Mouse (Mus musculus) lung, adult 2 months (tissue): Measurements from ENCODE around the gene Slc41a3.

Experiments used
- CTCF ChIP-seq: fragments of 200-500 bp; IDR thresholded peaks from 2 replicates; pipeline ENCODE4 v1.5.1; 2011; ENCODE audit warnings: mild to moderate bottlenecking, low read length, control low read depth; ENCODE audit not compliant: insufficient read depth
- POLR2A ChIP-seq: fragments of 200-500 bp; IDR thresholded peaks from 2 replicates; pipeline ENCODE4 v1.6.1; 2011; ENCODE audit warnings: low read depth, mild to moderate bottlenecking, control low read depth, low read length, borderline replicate concordance; ENCODE audit errors: extremely low read depth

DNA sequence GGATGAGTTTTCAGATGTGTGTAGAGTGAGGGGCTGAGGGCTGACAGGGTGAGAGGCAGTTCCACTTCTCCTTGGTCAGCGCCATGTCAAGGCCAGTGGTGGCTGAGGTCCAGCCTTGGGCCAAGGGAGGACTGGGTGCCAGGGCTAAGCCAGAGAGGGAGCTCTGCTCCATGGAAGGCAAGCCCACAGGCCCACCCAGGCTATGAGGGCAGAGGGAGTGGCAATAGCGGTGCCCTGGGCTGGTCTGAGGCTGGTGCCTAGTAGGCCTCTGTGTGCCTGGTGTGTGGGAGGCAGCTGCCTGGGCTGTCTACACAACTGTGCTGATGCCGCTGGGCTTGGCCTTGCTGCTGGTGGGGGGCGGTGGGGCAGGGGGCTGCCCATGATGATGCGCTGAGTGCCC, 57.6 kb downstream of the Slc41a3 start:
- TF ChIP-seq CTCF (no peak), POLR2A (no peak)
